Mouse (Mus musculus) intestine, embryonic 16.5 days (tissue): ENCODE data around the gene E030030I06Rik. TPM values are rescaled to one million over a fixed set of nuclear protein-coding genes. Genes with fewer than 3 reads are reported as not detected.
"Not testable (repeated sequence)": the region's sequence is repeated elsewhere in the genome, so short reads cannot be mapped to it uniquely, and the experiment has no call there.

Experiments
- ATAC-seq: fragments of 200-750 bp; cut with Nextera tagmentation; 2 replicates; pipeline ENCODE4 v1.8.0; 2017; ENCODE audit warnings: moderate TSS enrichment, moderate library complexity
- H3K27ac ChIP-seq: fragments of 300-500 bp; sonication (generic); 2 replicates; pipeline ENCODE4 v1.5.1; 2014; ENCODE audit warnings: mild to moderate bottlenecking, low read length
- H3K27me3 ChIP-seq: fragments of 300-500 bp; sonication (generic); replicated peaks from 2 replicates; pipeline ENCODE4 v1.6.1; 2014; ENCODE audit warnings: low read length, control low read depth, mixed read lengths; ENCODE audit not compliant: control insufficient read depth, insufficient read depth
- H3K36me3 ChIP-seq: fragments of 300-500 bp; sonication (generic); 2 replicates; pipeline ENCODE4 v1.6.1; 2014; ENCODE audit warnings: low read length, control low read depth; ENCODE audit not compliant: control insufficient read depth, insufficient read depth
- H3K4me1 ChIP-seq: fragments of 300-500 bp; sonication (generic); 2 replicates; pipeline ENCODE4 v1.6.1; 2014; ENCODE audit warnings: low read length, control low read depth, mixed read lengths; ENCODE audit not compliant: control insufficient read depth, insufficient read depth
- H3K4me2 ChIP-seq: fragments of 300-500 bp; sonication (generic); 2 replicates; pipeline ENCODE4 v1.6.1; 2014; ENCODE audit warnings: low read depth, low read length, control low read depth
- H3K4me3 ChIP-seq: fragments of 300-500 bp; sonication (generic); 2 replicates; pipeline ENCODE4 v1.5.1; 2014; ENCODE audit warnings: mild to moderate bottlenecking, low read length
- H3K9ac ChIP-seq: fragments of 300-500 bp; sonication (generic); 2 replicates; pipeline ENCODE4 v1.6.1; 2014; ENCODE audit warnings: low read depth, low read length
- H3K9me3 ChIP-seq: fragments of 300-500 bp; sonication (generic); 2 replicates; pipeline ENCODE4 v1.6.1; 2016; ENCODE audit warnings: low read length, control low read depth; ENCODE audit not compliant: control insufficient read depth
- WGBS: fragments of 180-500 bp; shearing (Covaris S2); extraction: QIAGEN DNeasy Blood & Tissue Kit; methylation state at CpG from one replicate; pipeline ENCODE4 v1.1.7; 2014; 5-methylcytosine and 5-hydroxymethylcytosine counted together
- polyA plus RNA-seq: library from polyadenylated mRNA; unstranded; fragments of >200 nt; fragmentation: Nextera tagmentation; extraction: Ambion mirVana; gene quantifications from 2 replicates; pipeline ENCODE4 v1.2.1, GENCODE M21; 2015

E030030I06Rik gene
- polyA plus RNA-seq, 1 experiment from 2014 or later = 28.0 TPM

- not testable (repeated sequence) for H3K27ac ChIP-seq, H3K4me3 ChIP-seq, H3K27me3 ChIP-seq, H3K4me2 ChIP-seq, H3K36me3 ChIP-seq, H3K9ac ChIP-seq, ATAC-seq, H3K4me1 ChIP-seq, H3K9me3 ChIP-seq
- 67% methylated on average over 5 of the region's 5 CpGs for WGBS
These were observed 16.4 kb upstream of the E030030I06Rik start for GRCm38 (mm10) chr10:22165328-22166003.

- not testable (repeated sequence) for H3K9ac ChIP-seq, H3K4me3 ChIP-seq, H3K36me3 ChIP-seq, H3K27me3 ChIP-seq, H3K4me1 ChIP-seq, H3K9me3 ChIP-seq, H3K27ac ChIP-seq
- 38% methylated on average over 14 of the region's 16 CpGs for WGBS
- H3K4me2 ChIP-seq = 0 out of 2 replicates have a peak overlapping the region, but pooled peaks have one; percentile 22
- ATAC-seq = peak; percentile 59; the same call in 1 of the 2 replicates
These were observed 14.9 kb upstream of the E030030I06Rik start for GRCm38 (mm10) chr10:22163705-22164583.

GRCm38 (mm10) chr10:22163279-22163678, 14.2 kb upstream of the E030030I06Rik start:
- not testable (repeated sequence) for H3K4me3 ChIP-seq, H3K4me1 ChIP-seq, H3K36me3 ChIP-seq, ATAC-seq, H3K27ac ChIP-seq, H3K9me3 ChIP-seq, H3K9ac ChIP-seq
- 10% methylated on average over 9 of the region's 9 CpGs for WGBS
- Histone ChIP-seq H3K4me2 (0 out of 2 replicates have a peak overlapping the region, but pooled peaks have one; percentile 22), H3K27me3 (peaks cover 12% of the 10 kb centered on the region; the same call in 1 of the 2 replicates)

GRCm38 (mm10) chr10:22159581-22160140, 10.6 kb upstream of the E030030I06Rik start:
- 11% methylated on average over 23 of the region's 23 CpGs for WGBS
- H3K4me2 ChIP-seq = no peak overlapping the region
- no peaks in the 10 kb centered on the region for H3K36me3 ChIP-seq
- no peaks in the 10 kb centered on the region for H3K9me3 ChIP-seq
- H3K9ac ChIP-seq = no peak overlapping the region
- H3K4me1 ChIP-seq = 0 out of 2 replicates have a peak, but pooled peaks cover 3% of the 10 kb centered on the region
- no peak overlapping the region for H3K27ac ChIP-seq
- no peak for ATAC-seq
- H3K27me3 ChIP-seq = peaks cover 29% of the 10 kb centered on the region
- no peak overlapping the region for H3K4me3 ChIP-seq

GRCm38 (mm10) chr10:22159131-22159561, 10.1 kb upstream of the E030030I06Rik start:
- Histone ChIP-seq H3K4me2 (peak overlapping the region; percentile 56), H3K36me3 (no peaks in the 10 kb centered on the region), H3K9me3 (no peaks in the 10 kb centered on the region), H3K4me3 (peak overlapping the region; percentile 47), H3K27ac (no peak overlapping the region), H3K27me3 (peaks cover 29% of the 10 kb centered on the region), H3K4me1 (0 out of 2 replicates have a peak, but pooled peaks cover 3% of the 10 kb centered on the region), H3K9ac (no peak overlapping the region)
- ATAC-seq = peak; percentile 27; the same call in 1 of the 2 replicates
- WGBS = 1% methylated on average over 24 of the region's 24 CpGs

GRCm38 (mm10) chr10:22158310-22158999, 9.4 kb upstream of the E030030I06Rik start, which contains the start of the genes Raet1e and H60b:
Gene Raet1e, plus strand, starts transcription at chr10:22158569.
Gene H60b, plus strand, starts transcription at chr10:22158586.
- not testable (repeated sequence) for H3K36me3 ChIP-seq, H3K4me1 ChIP-seq, H3K27ac ChIP-seq, H3K9me3 ChIP-seq
- Histone ChIP-seq H3K9ac (peak within 1 kb of the TSS; percentile 33; the same call in 1 of the 2 replicates), H3K27me3 (peaks cover 29% of the 10 kb centered on the region), H3K4me3 (peak within 1 kb of the TSS; percentile 47), H3K4me2 (peak within 1 kb of the TSS; percentile 56)
- ATAC-seq = peak; percentile 88
- under 1% methylated on average over 46 of the region's 48 CpGs for WGBS

- 27% methylated on average over 3 of the region's 3 CpGs for WGBS
- Histone ChIP-seq H3K4me1 (peaks cover 9% of the 10 kb centered on the region), H3K36me3 (no peaks in the 10 kb centered on the region), H3K27ac (no peak overlapping the region), H3K4me2 (no peak overlapping the region), H3K9me3 (no peaks in the 10 kb centered on the region), H3K9ac (no peak overlapping the region), H3K27me3 (peaks cover 43% of the 10 kb centered on the region), H3K4me3 (no peak overlapping the region)
- no peak for ATAC-seq
These were observed 6.1 kb upstream of the E030030I06Rik start for GRCm38 (mm10) chr10:22154871-22155799.

GRCm38 (mm10) chr10:22154127-22154526, 5.1 kb upstream of the E030030I06Rik start:
- Histone ChIP-seq H3K4me2 (peak overlapping the region; percentile 48), H3K4me1 (peaks cover 15% of the 10 kb centered on the region), H3K4me3 (peak overlapping the region; percentile 32), H3K27me3 (peaks cover 39% of the 10 kb centered on the region)
- not testable (repeated sequence) for H3K9ac ChIP-seq, H3K9me3 ChIP-seq, ATAC-seq, H3K36me3 ChIP-seq, H3K27ac ChIP-seq
- under 1% methylated on average over 38 of the region's 38 CpGs for WGBS
